Mouse (Mus musculus): Measurements from ENCODE around the gene Qtrt1.

GRCm38 (mm10) chr9:21397170-21397569 is 14.5 kb upstream of the Qtrt1 start:
- TF ChIP-seq GATA1 (IDR thresholded peaks at IDR 0.05; ENCODE audit: low read length) (no peak), TAL1 (IDR thresholded peaks at IDR 0.05; ENCODE audit: low read length) (no peak)

Measured in erythroblast, embryonic 14.5 days (primary cell).